Mouse (Mus musculus): Measurements from ENCODE around the gene Mfsd4b5. TPM values are rescaled to one million over a fixed set of nuclear protein-coding genes. Genes with fewer than 3 reads are reported as not detected.
"Not testable (repeated sequence)": the region's sequence is repeated elsewhere in the genome, so short reads cannot be mapped to it uniquely, and the experiment has no call there.

Mfsd4b5 gene
- under 1 TPM; 0.38 to 0.57 TPM for total RNA-seq (2021)

GRCm38 (mm10) chr10:39986466-39986865 lies at the start of gene Mfsd4b5:
Mfsd4b5 (minus strand) TSS chr10:39986646.
- no peak for DNase-seq

DNA sequence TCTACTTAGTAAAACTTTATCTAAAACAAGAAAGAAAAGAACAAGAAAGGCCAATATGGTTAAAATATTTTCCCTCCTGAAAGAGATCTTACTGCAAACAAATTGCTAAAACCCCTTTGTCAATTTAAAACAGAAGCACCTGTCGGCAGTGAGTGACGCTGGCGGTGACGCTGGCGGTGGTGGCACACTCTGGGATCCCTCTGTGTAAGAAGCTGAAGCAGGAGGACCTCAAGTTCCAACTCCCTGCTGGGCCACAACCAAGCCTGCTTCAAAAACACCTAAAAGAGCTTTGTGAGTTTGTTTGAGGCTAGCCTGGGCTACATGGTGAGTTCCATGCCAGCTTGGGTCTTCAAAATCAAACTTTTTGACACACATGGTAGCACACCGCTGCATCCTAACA lies 48.5 kb upstream of the Mfsd4b5 start:
- DNase-seq: no peak

DNA sequence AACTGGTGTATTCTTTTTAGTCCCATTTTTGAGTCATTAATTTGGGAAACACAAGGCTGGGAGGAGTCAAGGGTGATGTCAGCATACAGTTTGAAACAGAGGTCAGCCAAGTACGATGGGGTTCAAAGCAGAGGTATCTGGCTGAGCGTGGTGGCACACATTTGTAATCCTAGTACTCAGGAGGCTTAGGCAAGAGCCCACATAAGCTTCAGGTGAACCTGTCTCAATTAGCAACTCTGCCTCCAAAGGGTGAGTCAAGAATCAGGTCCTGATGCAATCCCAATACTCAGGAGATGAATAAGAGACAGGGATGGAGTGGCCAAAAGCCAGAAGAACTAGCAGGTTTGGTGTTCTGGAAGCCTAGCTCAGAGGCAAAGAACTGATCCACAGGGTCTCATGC lies 46.5 kb upstream of the Mfsd4b5 start:
- no peak for DNase-seq

- no peak for DNase-seq
Measured at GRCm38 (mm10) chr10:40030716-40031115, 44.3 kb upstream of the Mfsd4b5 start.

DNA sequence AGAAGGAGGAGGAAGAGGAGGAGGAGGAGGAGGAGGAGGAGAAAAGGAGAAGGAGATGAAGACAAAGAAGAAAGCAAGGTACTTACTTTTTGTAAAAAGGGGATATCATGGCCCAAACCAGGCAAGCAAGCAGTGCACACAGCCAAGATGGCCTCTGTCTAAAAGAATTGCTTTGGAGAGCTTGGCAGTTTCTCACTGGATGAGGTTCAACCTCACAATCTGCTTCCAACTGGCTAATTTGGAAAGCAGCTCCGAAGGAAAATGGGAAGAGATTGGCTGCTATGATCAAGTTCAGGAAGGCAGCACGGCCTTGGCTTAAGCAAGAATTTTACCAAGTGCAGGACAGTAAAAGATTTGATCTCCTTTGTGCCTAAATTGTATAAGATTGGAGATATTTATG lies 43.2 kb upstream of the Mfsd4b5 start:
- DNase-seq: no peak

GRCm38 (mm10) chr10:40028091-40028490 lies 41.6 kb upstream of the Mfsd4b5 start:
- DNase-seq: no peak

- DNase-seq: no peak
Measured at GRCm38 (mm10) chr10:40026546-40026945, 40.1 kb upstream of the Mfsd4b5 start.

GRCm38 (mm10) chr10:40025560-40025959 lies 39.1 kb upstream of the Mfsd4b5 start:
- DNase-seq: no peak

DNA sequence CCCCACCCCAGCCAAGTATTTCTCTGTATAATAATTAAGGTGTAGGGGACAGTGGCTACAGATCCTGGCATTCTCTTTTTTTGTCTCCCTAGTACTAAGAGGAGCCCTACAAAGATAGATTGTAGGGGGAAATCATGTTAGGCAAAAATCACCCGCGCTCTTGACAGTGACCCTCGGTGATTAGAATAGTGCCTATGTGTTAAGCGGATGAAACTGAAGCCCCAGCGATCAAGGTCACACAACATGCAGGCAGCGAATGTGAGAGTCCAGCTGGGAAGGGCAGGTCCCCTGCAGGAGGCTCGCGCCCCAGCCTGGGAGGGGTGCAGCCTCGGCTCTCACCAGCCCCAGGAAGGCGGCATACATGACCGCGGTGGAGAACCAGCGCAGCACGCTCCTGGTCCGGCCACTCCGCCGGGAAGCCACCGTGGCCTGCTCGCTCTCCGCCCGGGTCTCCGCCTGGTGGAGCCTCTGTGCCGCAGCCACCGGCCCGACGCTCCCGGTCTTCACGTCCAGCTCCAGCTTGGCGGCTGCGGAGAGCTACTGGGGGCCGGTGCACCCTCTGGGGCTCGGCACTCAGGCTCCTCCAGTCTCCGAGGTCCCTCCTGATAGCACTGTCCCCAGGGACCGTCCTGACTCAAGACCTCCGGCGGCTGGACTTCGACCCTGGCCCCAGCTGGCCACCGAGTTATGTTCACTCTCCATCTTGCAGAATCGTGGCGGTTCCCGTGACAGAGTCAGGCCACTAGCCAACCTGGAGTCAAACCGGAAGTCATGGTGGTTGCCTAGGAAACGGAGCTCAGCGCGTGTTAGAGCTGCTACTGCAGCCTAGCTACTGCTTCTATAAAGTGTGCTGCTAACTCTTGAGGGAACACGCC lies 38.3 kb upstream of the Mfsd4b5 start, which contains the start of gene Mfsd4b1:
TSS of gene Mfsd4b1 (minus strand) at position 715 of the 875 bp plus-strand sequence.
- peak; percentile 86 to 90 for DNase-seq

DNA sequence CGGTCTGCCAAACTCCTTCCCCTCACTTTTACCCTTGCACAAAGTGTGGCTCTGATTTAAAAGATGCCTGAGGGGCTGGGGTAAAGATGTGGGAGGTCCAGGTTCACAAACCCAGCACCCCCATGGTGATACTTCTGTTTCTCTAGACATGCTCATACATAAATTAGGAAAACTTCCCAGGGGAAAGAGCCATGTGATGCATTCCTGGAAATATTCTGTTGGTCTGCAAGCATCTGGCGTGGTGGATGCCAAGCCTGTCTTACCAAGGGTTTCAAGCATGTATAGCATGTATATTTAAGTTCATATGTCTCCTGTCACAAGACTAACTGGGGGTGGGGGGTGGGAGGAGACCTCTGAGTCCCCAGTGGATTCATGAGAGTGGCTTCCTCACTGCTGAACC lies 34.0 kb upstream of the Mfsd4b5 start:
- no peak for DNase-seq

GRCm38 (mm10) chr10:40019492-40019891 lies 33.0 kb upstream of the Mfsd4b5 start:
- no peak for DNase-seq

DNA sequence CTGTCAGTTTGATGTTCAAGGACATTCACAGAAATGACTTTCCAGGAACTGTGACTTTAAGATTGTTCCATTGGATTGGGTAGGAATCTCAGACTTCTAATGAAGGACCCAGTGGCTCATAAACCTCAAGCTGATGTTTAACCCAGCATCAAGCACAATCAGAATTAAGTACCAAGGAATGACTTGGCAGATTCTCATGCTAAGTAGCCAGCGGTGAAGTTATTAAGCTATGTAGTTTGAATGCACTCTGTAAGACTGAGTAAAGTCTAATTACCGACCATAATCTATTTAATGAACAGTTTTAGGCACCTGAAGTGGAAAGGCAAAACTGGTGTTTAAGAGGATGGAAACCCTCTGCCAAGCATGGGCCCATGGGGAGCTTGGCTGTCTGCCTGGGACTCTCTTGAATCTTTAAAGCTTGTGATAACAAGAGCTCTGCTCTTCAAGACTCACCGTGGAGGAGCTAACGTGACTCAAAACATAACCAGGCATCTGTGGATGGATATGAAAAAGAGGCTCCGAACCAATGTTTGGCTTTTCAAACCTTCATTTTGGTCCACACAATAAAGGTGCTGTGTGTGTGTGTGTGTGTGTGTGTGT lies 31.9 kb upstream of the Mfsd4b5 start:
- no peak for DNase-seq

DNA sequence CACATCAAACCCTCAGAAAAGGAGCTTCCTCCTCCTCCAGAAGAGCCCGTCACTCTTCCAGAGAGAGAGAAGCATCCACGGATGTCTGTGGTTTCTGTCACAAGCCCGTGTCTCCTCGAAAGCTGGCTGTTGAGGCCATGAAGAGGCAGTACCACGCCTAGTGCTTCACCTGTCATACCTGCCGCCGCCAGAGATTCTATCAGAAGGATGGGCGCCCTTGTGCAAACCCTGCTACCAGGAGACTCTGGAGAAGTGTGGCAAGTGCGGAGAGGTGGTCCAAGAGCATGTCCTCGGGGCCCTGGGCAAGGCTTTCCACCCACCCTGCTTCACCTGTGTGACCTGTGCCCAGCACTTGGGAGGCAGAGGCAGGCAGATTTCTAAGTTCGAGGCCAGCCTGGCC lies 23.1 kb upstream of the Mfsd4b5 start:
- DNase-seq: no peak

DNA sequence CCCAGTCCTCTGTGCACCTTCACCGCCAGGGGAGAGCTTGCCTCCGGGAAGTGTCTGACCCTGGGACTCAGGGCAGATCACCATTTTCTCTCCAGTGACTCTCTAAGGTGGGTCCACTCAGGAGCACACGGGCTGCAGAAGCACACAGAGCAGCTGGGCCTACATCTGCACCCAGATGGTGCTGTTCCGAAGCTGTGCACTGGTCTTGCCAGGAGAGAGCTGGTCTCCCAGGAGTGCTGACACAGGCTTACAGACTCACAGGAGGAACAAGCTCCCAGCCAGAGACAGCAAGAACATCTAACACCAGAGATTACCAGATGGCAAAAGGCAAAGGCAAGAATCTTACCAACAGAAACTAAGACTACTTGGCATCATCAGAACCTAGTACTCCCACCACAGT lies 22.4 kb upstream of the Mfsd4b5 start:
- DNase-seq: not testable (repeated sequence)

GRCm38 (mm10) chr10:40007953-40008352 lies 21.5 kb upstream of the Mfsd4b5 start:
- no peak for DNase-seq

DNA sequence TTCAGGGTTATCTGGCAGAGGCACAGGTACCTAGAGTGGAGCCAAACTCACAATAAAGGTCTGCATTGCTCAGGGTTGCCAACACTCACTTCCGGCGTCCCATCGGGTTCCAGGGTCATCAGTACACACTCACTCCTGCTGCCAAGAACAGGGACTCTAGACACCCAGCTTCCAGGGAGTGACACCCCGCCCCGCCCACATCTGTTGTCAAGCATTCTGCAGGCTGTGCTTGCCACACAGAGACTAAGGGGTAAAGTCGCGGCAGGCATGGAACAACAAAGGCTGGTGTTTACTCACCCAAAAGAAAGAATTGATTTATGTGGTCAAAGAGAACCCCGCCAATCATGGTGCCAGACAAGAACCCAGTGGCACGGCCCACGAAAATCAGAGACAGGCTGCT lies 20.5 kb upstream of the Mfsd4b5 start:
- DNase-seq: no peak

DNA sequence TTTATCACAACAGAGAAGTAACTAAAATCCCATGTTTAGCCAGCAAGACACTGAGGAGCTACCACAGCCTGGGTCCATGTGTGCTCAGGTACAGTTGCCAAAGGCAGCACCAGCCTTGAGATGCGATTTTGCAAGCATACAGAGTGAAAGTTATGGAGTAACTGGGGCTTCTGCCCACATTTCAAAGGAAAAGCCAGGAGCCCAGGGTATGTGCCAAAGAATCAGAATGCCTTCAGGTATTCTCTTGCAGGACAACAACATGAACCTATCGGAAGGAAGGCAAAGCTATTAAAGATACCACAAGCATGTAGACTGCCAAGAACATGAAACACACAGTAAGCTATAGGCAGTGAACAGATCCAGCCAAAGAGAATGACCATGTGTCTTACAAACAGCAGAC lies 14.3 kb upstream of the Mfsd4b5 start:
- no peak for DNase-seq

DNA sequence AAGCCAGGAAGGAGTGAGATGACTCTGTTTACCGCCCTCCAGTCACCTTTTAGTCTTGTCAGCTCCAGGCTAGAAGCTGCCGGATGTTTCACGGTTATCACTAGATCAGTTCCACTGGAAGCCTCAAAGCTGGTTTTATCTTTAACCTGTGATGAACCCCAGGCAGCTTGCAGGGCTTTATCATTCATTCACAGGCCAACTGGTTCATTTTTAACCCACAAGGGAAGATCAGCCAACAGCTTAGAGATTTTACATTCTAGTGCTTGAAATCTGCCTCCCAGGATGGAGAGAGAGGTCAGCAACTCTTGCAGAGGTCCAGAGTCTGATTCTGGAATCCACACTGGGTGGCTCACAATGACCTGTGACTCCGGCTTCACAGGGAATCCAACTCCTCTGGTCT lies 4.7 kb upstream of the Mfsd4b5 start:
- DNase-seq: no peak

DNA sequence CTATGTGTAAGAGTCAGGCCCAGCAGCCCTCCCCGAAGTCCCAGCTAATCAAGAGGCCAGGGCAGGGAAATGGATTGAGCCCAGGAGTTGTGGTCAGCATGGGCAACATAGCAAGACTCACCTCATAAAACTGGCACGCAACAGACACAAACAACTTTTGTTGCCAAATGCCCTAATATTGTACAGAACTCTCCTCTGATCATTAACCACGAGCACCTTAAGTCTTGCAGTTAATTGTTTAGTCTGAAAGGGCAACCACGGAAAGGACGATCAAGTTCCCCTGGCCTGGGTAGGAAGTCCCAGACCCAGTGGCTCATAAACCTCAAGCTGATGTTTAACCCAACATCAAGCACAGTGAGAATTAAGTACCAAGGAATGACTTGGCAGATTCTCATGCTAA lies 3.8 kb downstream of the Mfsd4b5 start:
- no peak for DNase-seq

DNA sequence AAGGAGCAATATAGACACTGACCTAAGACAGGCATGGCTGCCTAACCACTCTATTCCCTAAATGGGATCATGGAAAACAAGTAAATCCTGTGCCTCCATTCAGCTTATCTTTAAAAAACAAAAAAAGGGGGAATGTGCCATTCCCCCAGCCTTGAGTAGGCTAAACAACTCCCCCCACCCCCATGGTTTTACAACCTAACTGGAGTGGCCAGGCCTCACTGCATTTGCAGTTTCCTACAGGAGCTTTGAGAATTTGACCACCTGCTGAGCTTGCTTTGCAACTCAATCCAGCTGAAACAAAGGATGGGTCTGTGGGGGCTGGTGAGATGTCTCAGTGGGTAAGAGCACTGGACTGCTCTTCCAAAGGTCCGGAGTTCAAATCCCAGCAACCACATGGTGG lies 8.2 kb downstream of the Mfsd4b5 start:
- no peak for DNase-seq

DNA sequence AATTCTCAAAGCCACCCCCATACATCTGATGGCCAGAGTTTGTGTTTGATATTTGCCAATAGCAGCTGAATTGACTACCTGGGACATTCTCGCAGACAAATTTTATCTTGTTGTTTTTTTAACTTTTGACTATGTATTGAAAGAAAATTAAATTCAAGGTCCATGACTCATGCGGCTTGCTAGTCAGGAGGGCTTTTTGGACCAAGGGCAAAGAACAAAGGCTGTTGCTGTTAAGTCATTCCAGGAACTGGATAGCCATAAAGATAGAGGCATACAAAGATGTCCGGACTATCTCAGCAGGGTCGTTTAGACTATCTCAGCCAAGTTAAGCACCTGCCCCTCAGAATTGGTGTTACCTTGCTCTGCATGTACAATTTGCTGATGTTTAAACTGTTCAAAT lies 9.1 kb downstream of the Mfsd4b5 start:
- no peak for DNase-seq

GRCm38 (mm10) chr10:39975771-39976170 lies 10.7 kb downstream of the Mfsd4b5 start:
- no peak for DNase-seq

GRCm38 (mm10) chr10:39974982-39975381 lies 11.5 kb downstream of the Mfsd4b5 start:
- DNase-seq: no peak

DNA sequence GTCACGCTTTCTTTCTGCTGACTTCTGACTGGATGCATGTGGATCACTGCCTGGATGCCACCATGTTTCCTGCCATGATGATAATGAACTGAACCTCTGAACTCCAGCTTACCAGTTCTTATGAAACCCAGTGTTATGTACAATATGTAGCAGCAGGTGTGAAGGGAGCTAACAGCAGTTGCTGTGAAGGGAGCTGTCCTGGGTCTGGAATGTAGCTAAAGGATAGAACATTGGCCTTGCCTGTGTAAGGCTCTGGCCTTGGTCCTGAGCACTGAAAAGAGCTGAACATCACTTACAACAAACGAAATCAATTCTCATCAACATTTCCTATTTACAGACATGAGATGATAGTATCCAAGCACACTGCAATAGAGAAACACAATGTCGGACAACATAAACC lies 18.9 kb downstream of the Mfsd4b5 start:
- no peak for DNase-seq
